Mouse (Mus musculus): ENCODE results near the gene Ptpn5. TPM values are rescaled to one million over a fixed set of nuclear protein-coding genes. Genes with fewer than 3 reads are reported as not detected.

Ptpn5 gene
- polyA plus RNA-seq, 1 experiment from 2014 or later: 6.9 TPM

- H3K36me3 ChIP-seq (ENCODE audit: control insufficient read depth, insufficient read depth, low read length): no peaks in the 10 kb centered on the region
- no peaks in the 10 kb centered on the region for H3K4me1 ChIP-seq (replicated peaks; ENCODE audit: control insufficient read depth, insufficient read depth, low read length)
- ATAC-seq (ENCODE audit: low read depth): peak; percentile 52; the same call in 1 of the 2 replicates
- no peak overlapping the region for H3K4me2 ChIP-seq (ENCODE audit: low read depth, low read length)
- H3K27me3 ChIP-seq (ENCODE audit: control insufficient read depth, insufficient read depth, low read depth, low read length): no peaks in the 10 kb centered on the region
- no peaks in the 10 kb centered on the region for H3K9me3 ChIP-seq (ENCODE audit: control insufficient read depth, low read length)
- WGBS: 48% methylated on average over 12 of the region's 12 CpGs
- no peak overlapping the region for H3K4me3 ChIP-seq (ENCODE audit: low read length)
- no peak overlapping the region for H3K9ac ChIP-seq (ENCODE audit: low read length)
- H3K27ac ChIP-seq (ENCODE audit: low read length): no peak overlapping the region
These were observed 12.7 kb upstream of the Ptpn5 start for GRCm38 (mm10) chr7:47146034-47146812.

- H3K27ac ChIP-seq (ENCODE audit: low read length): no peak overlapping the region
- no peak overlapping the region for H3K4me3 ChIP-seq (ENCODE audit: low read length)
- ATAC-seq (ENCODE audit: low read depth): no peak
- H3K9me3 ChIP-seq (ENCODE audit: control insufficient read depth, low read length): no peaks in the 10 kb centered on the region
- H3K36me3 ChIP-seq (ENCODE audit: control insufficient read depth, insufficient read depth, low read length): no peaks in the 10 kb centered on the region
- H3K4me1 ChIP-seq (replicated peaks; ENCODE audit: control insufficient read depth, insufficient read depth, low read length): no peaks in the 10 kb centered on the region
- H3K27me3 ChIP-seq (ENCODE audit: control insufficient read depth, insufficient read depth, low read depth, low read length): no peaks in the 10 kb centered on the region
- WGBS: 21% methylated on average over 6 of the region's 6 CpGs
- H3K9ac ChIP-seq (ENCODE audit: low read length): no peak overlapping the region
- no peak overlapping the region for H3K4me2 ChIP-seq (ENCODE audit: low read depth, low read length)
These were observed 10.8 kb upstream of the Ptpn5 start for GRCm38 (mm10) chr7:47144299-47144698.

- H3K9me3 ChIP-seq (ENCODE audit: control insufficient read depth, low read length): no peaks in the 10 kb centered on the region
- no peak for ATAC-seq (ENCODE audit: low read depth)
- H3K4me3 ChIP-seq (ENCODE audit: low read length): no peak overlapping the region
- WGBS: 67% methylated on average over 8 of the region's 8 CpGs
- no peaks in the 10 kb centered on the region for H3K36me3 ChIP-seq (ENCODE audit: control insufficient read depth, insufficient read depth, low read length)
- no peak overlapping the region for H3K27ac ChIP-seq (ENCODE audit: low read length)
- H3K4me1 ChIP-seq (replicated peaks; ENCODE audit: control insufficient read depth, insufficient read depth, low read length): no peaks in the 10 kb centered on the region
- peaks cover 5% of the 10 kb centered on the region for H3K27me3 ChIP-seq (ENCODE audit: control insufficient read depth, insufficient read depth, low read depth, low read length)
- no peak overlapping the region for H3K4me2 ChIP-seq (ENCODE audit: low read depth, low read length)
- H3K9ac ChIP-seq (ENCODE audit: low read length): no peak overlapping the region
These were observed 6.4 kb upstream of the Ptpn5 start for GRCm38 (mm10) chr7:47139823-47140325.

GRCm38 (mm10) chr7:47134570-47134969 lies 1.1 kb upstream of the Ptpn5 start:
- Histone ChIP-seq H3K9ac (ENCODE audit: low read length) (no peak overlapping the region), H3K27me3 (ENCODE audit: control insufficient read depth, insufficient read depth, low read depth, low read length) (peaks cover 48% of the 10 kb centered on the region), H3K4me2 (ENCODE audit: low read depth, low read length) (no peak overlapping the region), H3K27ac (ENCODE audit: low read length) (no peak overlapping the region), H3K36me3 (ENCODE audit: control insufficient read depth, insufficient read depth, low read length) (no peaks in the 10 kb centered on the region), H3K4me3 (ENCODE audit: low read length) (no peak overlapping the region), H3K4me1 (replicated peaks; ENCODE audit: control insufficient read depth, insufficient read depth, low read length) (peaks cover 8% of the 10 kb centered on the region), H3K9me3 (ENCODE audit: control insufficient read depth, low read length) (no peaks in the 10 kb centered on the region)
- no peak for ATAC-seq (ENCODE audit: low read depth)
- 36% methylated on average over 5 of the region's 5 CpGs for WGBS

GRCm38 (mm10) chr7:47132931-47133260 lies 588 bp downstream of the Ptpn5 start:
- Histone ChIP-seq H3K27me3 (ENCODE audit: control insufficient read depth, insufficient read depth, low read depth, low read length) (peaks cover 48% of the 10 kb centered on the region), H3K4me2 (ENCODE audit: low read depth, low read length) (peak overlapping the region; percentile 96), H3K4me1 (replicated peaks; ENCODE audit: control insufficient read depth, insufficient read depth, low read length) (peaks cover 8% of the 10 kb centered on the region), H3K4me3 (ENCODE audit: low read length) (peak overlapping the region; percentile 67), H3K9me3 (ENCODE audit: control insufficient read depth, low read length) (no peaks in the 10 kb centered on the region), H3K27ac (ENCODE audit: low read length) (no peak overlapping the region), H3K36me3 (ENCODE audit: control insufficient read depth, insufficient read depth, low read length) (no peaks in the 10 kb centered on the region), H3K9ac (ENCODE audit: low read length) (peak overlapping the region; percentile 69)
- under 1% methylated on average over 10 of the region's 10 CpGs for whole genome bisulfite sequencing
- no peak; the same call in 1 of the 2 replicates for ATAC-seq (ENCODE audit: low read depth)

- peaks cover 48% of the 10 kb centered on the region for H3K27me3 ChIP-seq (ENCODE audit: control insufficient read depth, insufficient read depth, low read depth, low read length)
- no peaks in the 10 kb centered on the region for H3K9me3 ChIP-seq (ENCODE audit: control insufficient read depth, low read length)
- H3K4me2 ChIP-seq (ENCODE audit: low read depth, low read length): peak overlapping the region; percentile 96
- no peak overlapping the region for H3K27ac ChIP-seq (ENCODE audit: low read length)
- peak overlapping the region; percentile 67 for H3K4me3 ChIP-seq (ENCODE audit: low read length)
- H3K4me1 ChIP-seq (replicated peaks; ENCODE audit: control insufficient read depth, insufficient read depth, low read length): peaks cover 8% of the 10 kb centered on the region
- H3K9ac ChIP-seq (ENCODE audit: low read length): peak overlapping the region; percentile 69
- no peaks in the 10 kb centered on the region for H3K36me3 ChIP-seq (ENCODE audit: control insufficient read depth, insufficient read depth, low read length)
- under 1% methylated on average over 64 of the region's 65 CpGs for WGBS
- peak; percentile 75 for ATAC-seq (ENCODE audit: low read depth)
These were observed 1.1 kb downstream of the Ptpn5 start for GRCm38 (mm10) chr7:47132180-47132930.

- H3K27me3 ChIP-seq (ENCODE audit: control insufficient read depth, insufficient read depth, low read depth, low read length): peaks cover 48% of the 10 kb centered on the region
These were observed 1.7 kb downstream of the Ptpn5 start for GRCm38 (mm10) chr7:47131840-47132179.

GRCm38 (mm10) chr7:47131258-47131657 lies 2.2 kb downstream of the Ptpn5 start:
- peaks cover 48% of the 10 kb centered on the region for H3K27me3 ChIP-seq (ENCODE audit: control insufficient read depth, insufficient read depth, low read depth, low read length)
- peak overlapping the region; percentile 96; the same call in 1 of the 2 replicates for H3K4me2 ChIP-seq (ENCODE audit: low read depth, low read length)

More at GRCm38 (mm10) chr7:47131840-47132179, 1.7 kb downstream of the Ptpn5 start:
- Histone ChIP-seq H3K4me1 (replicated peaks; ENCODE audit: control insufficient read depth, insufficient read depth, low read length) (peaks cover 8% of the 10 kb centered on the region), H3K9me3 (ENCODE audit: control insufficient read depth, low read length) (no peaks in the 10 kb centered on the region), H3K9ac (ENCODE audit: low read length) (peak overlapping the region; percentile 69), H3K4me2 (ENCODE audit: low read depth, low read length) (peak overlapping the region; percentile 96), H3K36me3 (ENCODE audit: control insufficient read depth, insufficient read depth, low read length) (no peaks in the 10 kb centered on the region), H3K27ac (ENCODE audit: low read length) (no peak overlapping the region), H3K4me3 (ENCODE audit: low read length) (peak overlapping the region; percentile 67)
- WGBS: 2% methylated on average over 15 of the region's 15 CpGs
- peak; percentile 34 for ATAC-seq (ENCODE audit: low read depth)

DNA sequence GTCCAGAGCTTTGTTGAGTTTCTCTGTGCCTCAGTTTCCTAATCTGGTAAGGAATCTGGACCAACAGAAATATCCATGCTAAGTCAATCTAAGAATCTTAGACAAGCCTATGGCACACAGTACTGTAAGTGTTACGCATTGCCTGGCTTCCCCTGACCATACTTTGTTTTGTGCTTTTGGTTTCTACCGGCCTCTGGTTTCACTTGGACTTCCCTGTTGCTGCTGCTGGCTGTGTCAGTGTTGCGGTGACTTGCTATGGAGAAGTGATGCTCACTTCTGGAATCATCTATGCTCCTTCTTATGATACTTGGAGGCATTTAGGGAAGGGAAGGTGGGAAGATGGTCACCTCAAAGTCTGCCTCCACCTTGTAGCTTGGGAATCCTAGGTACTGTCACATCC lies 11.5 kb downstream of the Ptpn5 start:
- 87% methylated on average over 3 of the region's 3 CpGs for WGBS
- no peaks in the 10 kb centered on the region for H3K27me3 ChIP-seq (ENCODE audit: control insufficient read depth, insufficient read depth, low read depth, low read length)

More at GRCm38 (mm10) chr7:47131258-47131657, 2.2 kb downstream of the Ptpn5 start:
- H3K9ac ChIP-seq (ENCODE audit: low read length): no peak overlapping the region
- 28% methylated on average over 8 of the region's 8 CpGs for WGBS
- no peak for ATAC-seq (ENCODE audit: low read depth)
- no peaks in the 10 kb centered on the region for H3K36me3 ChIP-seq (ENCODE audit: control insufficient read depth, insufficient read depth, low read length)
- no peak overlapping the region for H3K27ac ChIP-seq (ENCODE audit: low read length)
- no peak overlapping the region for H3K4me3 ChIP-seq (ENCODE audit: low read length)
- peaks cover 8% of the 10 kb centered on the region for H3K4me1 ChIP-seq (replicated peaks; ENCODE audit: control insufficient read depth, insufficient read depth, low read length)
- no peaks in the 10 kb centered on the region for H3K9me3 ChIP-seq (ENCODE audit: control insufficient read depth, low read length)

More for the DNA sequence above, 11.5 kb downstream of the Ptpn5 start:
- no peak for ATAC-seq (ENCODE audit: low read depth)
- Histone ChIP-seq H3K9me3 (ENCODE audit: control insufficient read depth, low read length) (no peaks in the 10 kb centered on the region), H3K4me1 (replicated peaks; ENCODE audit: control insufficient read depth, insufficient read depth, low read length) (no peaks in the 10 kb centered on the region), H3K4me3 (ENCODE audit: low read length) (no peak overlapping the region), H3K36me3 (ENCODE audit: control insufficient read depth, insufficient read depth, low read length) (no peaks in the 10 kb centered on the region), H3K27ac (ENCODE audit: low read length) (no peak overlapping the region), H3K9ac (ENCODE audit: low read length) (no peak overlapping the region), H3K4me2 (ENCODE audit: low read depth, low read length) (no peak overlapping the region)

Data from lung, embryonic 16.5 days (tissue).